Mouse (Mus musculus) CH12.LX (cell line): Measurements from ENCODE around the gene Matn3. TPM values are rescaled to one million over a fixed set of nuclear protein-coding genes. Genes with fewer than 3 reads are reported as not detected.

Experiments
- DNase-seq: peaks from one replicate; pipeline ENCODE4 v3.0.0-alpha.2; 2013; ENCODE audit errors: extremely low read depth
- H3K27ac ChIP-seq: 2 replicates; pipeline ENCODE4 v1.5.1; 2012; ENCODE audit warnings: low read depth, mild to moderate bottlenecking, control low read depth, moderate library complexity; ENCODE audit not compliant: insufficient read depth
- H3K27me3 ChIP-seq: replicated peaks from 2 replicates; pipeline ENCODE3; 2012; ENCODE audit warnings: inconsistent platforms
- H3K36me3 ChIP-seq, 2 experiments: replicated peaks in 1 of 2; 2 replicates each; pipeline versions ENCODE3 to v1.6.1; 2012; ENCODE audit warnings: inconsistent platforms in 1 of 2, low read length in 1 of 2, mild to moderate bottlenecking in 1 of 2, mixed read lengths in 1 of 2, moderate library complexity in 1 of 2; ENCODE audit not compliant: control insufficient read depth in 1 of 2, insufficient read depth in 1 of 2
- H3K4me1 ChIP-seq, 2 experiments: 2 replicates each; pipeline ENCODE4 v1.6.1; 2012; ENCODE audit warnings: inconsistent platforms in 1 of 2, moderate library complexity in 1 of 2; ENCODE audit not compliant: insufficient read depth in 2 of 2, control insufficient read depth in 1 of 2
- H3K4me2 ChIP-seq: 2 replicates; pipeline ENCODE4 v1.6.1; 2012; ENCODE audit warnings: low read depth, mild to moderate bottlenecking, control low read depth; ENCODE audit not compliant: poor library complexity, insufficient read depth, severe bottlenecking
- H3K4me3 ChIP-seq, 3 experiments: fragments of 150-350 bp in 1 of 3; sonication (generic) in 1 of 3; replicated peaks in 1 of 3; 2 replicates each; pipeline versions ENCODE3 to v1.5.1; 2011 to 2012; ENCODE audit warnings: low read depth in 2 of 3, low read length in 2 of 3, mild to moderate bottlenecking in 2 of 3, moderate library complexity in 2 of 3, control low read depth in 1 of 3, improper control_type of control experiment in 1 of 3, inconsistent platforms in 1 of 3, mixed read lengths in 1 of 3; ENCODE audit not compliant: poor library complexity in 1 of 3
- H3K79me2 ChIP-seq: replicated peaks from 2 replicates; pipeline ENCODE4 v1.6.1; 2012; ENCODE audit warnings: mild to moderate bottlenecking, moderate library complexity; ENCODE audit not compliant: control insufficient read depth, poor library complexity, insufficient read depth, severe bottlenecking; ENCODE audit errors: extremely low read depth
- H3K9ac ChIP-seq: 2 replicates; pipeline ENCODE4 v1.6.1; 2012; ENCODE audit warnings: low read depth, mild to moderate bottlenecking, control low read depth, moderate library complexity; ENCODE audit not compliant: insufficient read depth
- H3K9me3 ChIP-seq: replicated peaks from 2 replicates; pipeline ENCODE3; 2012; ENCODE audit warnings: low read length, inconsistent platforms, mixed read lengths
- BHLHE40 ChIP-seq: IDR thresholded peaks from 2 replicates; pipeline ENCODE4 v1.6.1; 2011; ENCODE audit warnings: mild to moderate bottlenecking, low read depth, low read length, improper control_type of control experiment
- CTCF ChIP-seq, 2 experiments: IDR thresholded peaks in 1 of 2; conservative IDR thresholded peaks in 1 of 2; 2 replicates each; pipeline ENCODE4 v1.5.1; 2011 to 2012; ENCODE audit warnings: low read depth in 2 of 2, low read length in 2 of 2, improper control_type of control experiment in 1 of 2, inconsistent platforms in 1 of 2, mild to moderate bottlenecking in 1 of 2, moderate library complexity in 1 of 2
- E2F4 ChIP-seq: IDR thresholded peaks from 2 replicates; pipeline ENCODE4 v1.6.1; 2011; ENCODE audit warnings: low read depth, low read length, improper control_type of control experiment; ENCODE audit not compliant: insufficient replicate concordance
- ELF1 ChIP-seq: IDR thresholded peaks from 2 replicates; pipeline ENCODE4 v1.6.1; 2014; ENCODE audit warnings: low read depth, mild to moderate bottlenecking, inconsistent platforms, low read length, improper control_type of control experiment
- EP300 ChIP-seq: IDR thresholded peaks from 2 replicates; pipeline ENCODE4 v1.6.1; 2011; ENCODE audit warnings: low read length, improper control_type of control experiment
- ETS1 ChIP-seq: conservative IDR thresholded peaks from 2 replicates; pipeline ENCODE4 v1.6.1; 2012; ENCODE audit warnings: low read depth, mild to moderate bottlenecking, inconsistent platforms, low read length, improper control_type of control experiment, moderate library complexity
- IRF4 ChIP-seq: IDR thresholded peaks from 2 replicates; pipeline ENCODE4 v1.6.1; 2014; ENCODE audit warnings: low read depth, mild to moderate bottlenecking, inconsistent platforms, low read length, improper control_type of control experiment
- JUN ChIP-seq: IDR thresholded peaks from 2 replicates; pipeline ENCODE4 v1.6.1; 2011; ENCODE audit warnings: low read depth, mild to moderate bottlenecking, low read length, improper control_type of control experiment, moderate library complexity; ENCODE audit not compliant: insufficient read depth
- JUND ChIP-seq: conservative IDR thresholded peaks from 2 replicates; pipeline ENCODE4 v1.6.1; 2011; ENCODE audit warnings: low read depth, low read length, improper control_type of control experiment
- MAX ChIP-seq: IDR thresholded peaks from 2 replicates; pipeline ENCODE4 v1.6.1; 2011; ENCODE audit warnings: low read length, improper control_type of control experiment
- MAZ ChIP-seq: IDR thresholded peaks from 2 replicates; pipeline ENCODE4 v1.6.1; 2012; ENCODE audit warnings: low read depth, mild to moderate bottlenecking, inconsistent platforms, low read length, improper control_type of control experiment, moderate library complexity
- MXI1 ChIP-seq: IDR thresholded peaks from 2 replicates; pipeline ENCODE4 v1.6.1; 2011; ENCODE audit warnings: mild to moderate bottlenecking, low read depth, low read length, improper control_type of control experiment
- MYC ChIP-seq: IDR thresholded peaks from 2 replicates; pipeline ENCODE4 v1.6.1; 2011; ENCODE audit warnings: low read depth, mild to moderate bottlenecking, improper control_type of control experiment, low read length
- NELFE ChIP-seq: IDR thresholded peaks from 2 replicates; pipeline ENCODE4 v1.6.1; 2011; ENCODE audit warnings: low read depth, low read length, improper control_type of control experiment
- PAX5 ChIP-seq: IDR thresholded peaks from 2 replicates; pipeline ENCODE4 v1.6.1; 2012; ENCODE audit warnings: low read length, inconsistent platforms, mixed read lengths
- POLR2A ChIP-seq: IDR thresholded peaks from 2 replicates; pipeline ENCODE4 v1.6.1; 2011; ENCODE audit warnings: low read depth, mild to moderate bottlenecking, improper control_type of control experiment, low read length
- POLR2AphosphoS2 ChIP-seq: IDR thresholded peaks from 2 replicates; pipeline ENCODE4 v1.6.1; 2011; ENCODE audit warnings: low read depth, low read length, improper control_type of control experiment
- RCOR1 ChIP-seq: conservative IDR thresholded peaks from 2 replicates; pipeline ENCODE4 v1.6.1; 2012; ENCODE audit warnings: low read depth, mild to moderate bottlenecking, inconsistent platforms, low read length, improper control_type of control experiment
- SIN3A ChIP-seq: IDR thresholded peaks from 2 replicates; pipeline ENCODE4 v1.6.1; 2012; ENCODE audit warnings: low read length, improper control_type of control experiment, inconsistent platforms
- SMC3 ChIP-seq: IDR thresholded peaks from 2 replicates; pipeline ENCODE4 v1.6.1; 2011; ENCODE audit warnings: low read depth, low read length, improper control_type of control experiment
- TBP ChIP-seq: conservative IDR thresholded peaks from 2 replicates; pipeline ENCODE4 v1.6.1; 2011; ENCODE audit warnings: low read depth, low read length, improper control_type of control experiment
- UBTF ChIP-seq: IDR thresholded peaks from 2 replicates; pipeline ENCODE4 v1.6.1; 2012; ENCODE audit warnings: low read depth, mild to moderate bottlenecking, inconsistent platforms, low read length, improper control_type of control experiment, moderate library complexity
- USF2 ChIP-seq: conservative IDR thresholded peaks from 2 replicates; pipeline ENCODE4 v1.6.1; 2011; ENCODE audit warnings: low read depth, low read length, improper control_type of control experiment
- ZKSCAN1 ChIP-seq: IDR thresholded peaks from 2 replicates; pipeline ENCODE4 v1.6.1; 2012; ENCODE audit warnings: low read depth, inconsistent platforms, low read length, improper control_type of control experiment, borderline replicate concordance
- ZMIZ1 ChIP-seq: IDR thresholded peaks from 2 replicates; pipeline ENCODE4 v1.6.1; 2012; ENCODE audit warnings: low read depth, mild to moderate bottlenecking, inconsistent platforms, low read length, improper control_type of control experiment
- dilution Hi-C: fragments of 300-500 bp; cut with MboI; formaldehyde crosslinking; loops from 2 replicates; pipeline ENCODE4 v1.14.3; 2020; ENCODE audit warnings: low sequenced_read_pairs; ENCODE audit not compliant: extremely low pct_unique_long_range_greater_than_20kb, extremely low pct_ligation_motif_present
- in situ Hi-C: fragments of 300-500 bp; cut with MboI; formaldehyde crosslinking; loops from 3 replicates; pipeline ENCODE4 v1.14.3; 2019; ENCODE audit warnings: low sequenced_read_pairs, low pct_ligation_motif_present, low pct_unique_long_range_greater_than_20kb, mixed read lengths
- polyA plus RNA-seq: library from polyadenylated mRNA; unstranded; fragments of >175 nt; gene quantifications from 2 replicates; pipeline ENCODE4 v1.2.1, GENCODE M21; 2012; ENCODE audit warnings: low read depth; ENCODE audit not compliant: insufficient read length
- total RNA-seq, 2 experiments: library from RNA; depleted of rRNA; stranded (reverse); fragments of 300-350 nt in 1 of 2; fragments of >200 nt in 1 of 2; gene quantifications; 2 replicates each; pipeline ENCODE4 v1.2.3; 2012 to 2014

Matn3 gene
- total and polyA plus RNA-seq, 3 experiments = not detected

DNA sequence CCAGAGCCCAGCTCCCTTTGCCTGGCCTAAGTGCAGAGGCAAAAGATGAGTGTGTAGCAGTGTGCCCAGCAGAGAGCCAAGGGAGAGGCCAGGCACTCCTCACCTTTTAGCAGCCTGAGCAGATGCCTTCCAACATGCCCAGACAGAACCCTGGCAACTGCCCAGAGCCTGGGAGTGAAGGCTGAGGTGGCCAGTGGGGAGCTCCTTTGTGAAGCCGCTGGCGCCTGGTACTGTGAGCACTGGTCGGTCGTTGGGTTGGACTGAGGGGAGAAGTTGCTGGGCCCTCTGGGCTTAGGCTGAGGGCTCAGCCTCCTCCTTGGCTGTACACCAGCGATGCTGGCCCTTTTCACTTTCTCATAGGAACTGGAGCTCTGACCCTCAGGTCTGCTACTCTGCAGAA lies 31.4 kb upstream of the Matn3 start:
- dilution Hi-C loops (no loop called here), in situ Hi-C loops (no loop called here)
- Histone ChIP-seq H3K79me2 (no peaks in the 10 kb centered on the region), H3K9ac (no peak overlapping the region), H3K27ac (no peak overlapping the region), H3K4me1 (peaks cover 3 to 22% of the 10 kb centered on the region in 2 experiments; a peak in 3 of 4 replicates), H3K4me2 (no peak overlapping the region), H3K27me3 (no peaks in the 10 kb centered on the region), H3K4me3 (no peak overlapping the region), H3K9me3 (no peaks in the 10 kb centered on the region), H3K36me3 (peaks cover 0 to 3% of the 10 kb centered on the region in 2 experiments)
- DNase-seq = no peak
- TF ChIP-seq MAZ (no peak), EP300 (no peak), UBTF (no peak), E2F4 (no peak), JUND (no peak), MYC (no peak), BHLHE40 (no peak), USF2 (no peak), ZKSCAN1 (no peak), MXI1 (no peak), SMC3 (no peak), CTCF (conservative IDR thresholded peaks at IDR 0.05 in 1 of 2, IDR thresholded peaks at IDR 0.05 in 1 of 2; ENCODE audit: low read depth in 2 of 2, low read length in 2 of 2) (no peak), PAX5 (no peak), SIN3A (no peak), MAX (no peak), TBP (no peak), NELFE (no peak), ELF1 (no peak)

DNA sequence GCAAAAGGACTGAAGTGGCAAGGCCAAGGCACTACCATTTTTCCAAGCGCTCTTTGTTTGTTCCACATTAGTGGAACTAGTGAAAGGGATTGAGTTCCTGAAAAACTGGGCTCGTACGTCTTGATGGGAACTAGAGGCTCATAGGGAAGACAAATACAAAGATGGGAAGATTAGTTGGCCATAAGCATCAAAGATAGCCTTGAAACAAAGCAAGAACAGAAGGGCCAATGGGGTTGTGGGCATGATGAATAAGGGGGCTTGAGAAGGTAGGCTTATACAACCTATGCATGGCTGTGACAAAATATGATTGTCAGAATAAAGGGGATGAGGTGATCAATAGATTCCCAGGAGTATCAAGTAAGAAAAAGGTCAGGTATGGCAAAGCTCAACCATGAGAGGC lies 28.5 kb upstream of the Matn3 start:
- H3K4me3 ChIP-seq = no peak overlapping the region
- H3K9ac ChIP-seq = no peak overlapping the region
- dilution Hi-C loops = no loop called here
- no peak for DNase-seq
- no peaks in the 10 kb centered on the region for H3K9me3 ChIP-seq
- H3K79me2 ChIP-seq = peaks cover 19% of the 10 kb centered on the region
- TF ChIP-seq MYC = no peak
- TF ChIP-seq POLR2A = no peak
- TF ChIP-seq POLR2AphosphoS2 = no peak
- no peak for TF ChIP-seq MAZ
- TF ChIP-seq TBP = no peak
- TF ChIP-seq IRF4 = no peak
- no peak for TF ChIP-seq ZMIZ1
- no peak for TF ChIP-seq JUN
- TF ChIP-seq RCOR1 = no peak
- no peak for TF ChIP-seq JUND
- no peak for TF ChIP-seq EP300
- TF ChIP-seq MAX = no peak
- TF ChIP-seq ZKSCAN1 = no peak
- TF ChIP-seq ETS1 = no peak
- TF ChIP-seq SMC3 = no peak
- TF ChIP-seq BHLHE40 = no peak
- no peak overlapping the region for H3K4me2 ChIP-seq
- peaks cover under 1 to 19% of the 10 kb centered on the region in 2 experiments; a peak in 3 of 4 replicates for H3K4me1 ChIP-seq
- H3K27ac ChIP-seq = no peak overlapping the region
- H3K36me3 ChIP-seq = peaks cover 0 to 7% of the 10 kb centered on the region in 2 experiments
- H3K27me3 ChIP-seq = no peaks in the 10 kb centered on the region
- in situ Hi-C loops = no loop called here
